Mouse (Mus musculus): Measurements from ENCODE around the gene Radil. TPM values are rescaled to one million over a fixed set of nuclear protein-coding genes. Genes with fewer than 3 reads are reported as not detected.

Gene Radil
- polyA plus RNA-seq, 1 experiment, result 2.2 TPM

- Histone ChIP-seq H3K4me1 (ENCODE audit: control insufficient read depth, insufficient read depth, low read length) (peaks cover 5% of the 10 kb centered on the region; the same call in 1 of the 2 replicates), H3K27ac (ENCODE audit: control insufficient read depth, insufficient read depth, low read depth, low read length, poor library complexity) (peak overlapping the region; percentile 36; the same call in 1 of the 2 replicates), H3K4me3 (replicated peaks; ENCODE audit: control insufficient read depth, low read depth, low read length) (no peak overlapping the region)
- 63% methylated on average over 17 of the region's 17 CpGs for WGBS
- TF ChIP-seq POLR2A (IDR thresholded peaks at IDR 0.05; ENCODE audit: borderline replicate concordance, control insufficient read depth, low read depth, low read length) (no peak), CTCF (IDR thresholded peaks at IDR 0.05; ENCODE audit: control insufficient read depth, insufficient read depth, low read length) (no peak)
Observed at GRCm38 (mm10) chr5:142458791-142459557, 91.9 kb downstream of the Radil start.

GRCm38 (mm10) chr5:142457345-142457744 lies 93.6 kb downstream of the Radil start:
- Histone ChIP-seq H3K4me1 (ENCODE audit: control insufficient read depth, insufficient read depth, low read length) (peaks cover 5% of the 10 kb centered on the region; the same call in 1 of the 2 replicates), H3K4me3 (replicated peaks; ENCODE audit: control insufficient read depth, low read depth, low read length) (no peak overlapping the region), H3K27ac (ENCODE audit: control insufficient read depth, insufficient read depth, low read depth, low read length, poor library complexity) (no peak overlapping the region)
- TF ChIP-seq POLR2A (IDR thresholded peaks at IDR 0.05; ENCODE audit: borderline replicate concordance, control insufficient read depth, low read depth, low read length) (no peak), CTCF (IDR thresholded peaks at IDR 0.05; ENCODE audit: control insufficient read depth, insufficient read depth, low read length) (no peak)
- 49% methylated on average over 10 of the region's 10 CpGs for WGBS

GRCm38 (mm10) chr5:142456318-142456717 lies 94.6 kb downstream of the Radil start:
- no peak overlapping the region for H3K4me3 ChIP-seq (replicated peaks; ENCODE audit: control insufficient read depth, low read depth, low read length)
- no peak for TF ChIP-seq POLR2A (IDR thresholded peaks at IDR 0.05; ENCODE audit: borderline replicate concordance, control insufficient read depth, low read depth, low read length)
- no peak for TF ChIP-seq CTCF (IDR thresholded peaks at IDR 0.05; ENCODE audit: control insufficient read depth, insufficient read depth, low read length)
- 79% methylated on average over 15 of the region's 15 CpGs for WGBS
- peaks cover 5% of the 10 kb centered on the region; the same call in 1 of the 2 replicates for H3K4me1 ChIP-seq (ENCODE audit: control insufficient read depth, insufficient read depth, low read length)
- no peak overlapping the region for H3K27ac ChIP-seq (ENCODE audit: control insufficient read depth, insufficient read depth, low read depth, low read length, poor library complexity)

GRCm38 (mm10) chr5:142453742-142454141 lies 97.2 kb downstream of the Radil start:
- WGBS, result 89% methylated on average over 13 of the region's 13 CpGs
- Histone ChIP-seq H3K4me1 (ENCODE audit: control insufficient read depth, insufficient read depth, low read length) (peaks cover 3% of the 10 kb centered on the region; the same call in 1 of the 2 replicates), H3K4me3 (replicated peaks; ENCODE audit: control insufficient read depth, low read depth, low read length) (no peak overlapping the region), H3K27ac (ENCODE audit: control insufficient read depth, insufficient read depth, low read depth, low read length, poor library complexity) (no peak overlapping the region)
- TF ChIP-seq POLR2A (IDR thresholded peaks at IDR 0.05; ENCODE audit: borderline replicate concordance, control insufficient read depth, low read depth, low read length), result no peak
- no peak for TF ChIP-seq CTCF (IDR thresholded peaks at IDR 0.05; ENCODE audit: control insufficient read depth, insufficient read depth, low read length)

- WGBS, result 22% methylated on average over 1 of the region's 1 CpGs
- no peak for TF ChIP-seq POLR2A (IDR thresholded peaks at IDR 0.05; ENCODE audit: borderline replicate concordance, control insufficient read depth, low read depth, low read length)
- TF ChIP-seq CTCF (IDR thresholded peaks at IDR 0.05; ENCODE audit: control insufficient read depth, insufficient read depth, low read length), result no peak
- H3K27ac ChIP-seq (ENCODE audit: control insufficient read depth, insufficient read depth, low read depth, low read length, poor library complexity), result no peak overlapping the region
- H3K4me1 ChIP-seq (ENCODE audit: control insufficient read depth, insufficient read depth, low read length), result no peaks in the 10 kb centered on the region; the same call in none of the 2 replicates
- no peak overlapping the region for H3K4me3 ChIP-seq (replicated peaks; ENCODE audit: control insufficient read depth, low read depth, low read length)
Observed at GRCm38 (mm10) chr5:142451759-142452158, 99.1 kb downstream of the Radil start.

GRCm38 (mm10) chr5:142450846-142451245 lies 100.1 kb downstream of the Radil start:
- WGBS, result 91% methylated on average over 9 of the region's 9 CpGs
- no peak for TF ChIP-seq CTCF (IDR thresholded peaks at IDR 0.05; ENCODE audit: control insufficient read depth, insufficient read depth, low read length)
- Histone ChIP-seq H3K4me3 (replicated peaks; ENCODE audit: control insufficient read depth, low read depth, low read length) (no peak overlapping the region), H3K4me1 (ENCODE audit: control insufficient read depth, insufficient read depth, low read length) (peaks cover 2% of the 10 kb centered on the region), H3K27ac (ENCODE audit: control insufficient read depth, insufficient read depth, low read depth, low read length, poor library complexity) (no peak overlapping the region)

- WGBS, result 85% methylated on average over 12 of the region's 12 CpGs
- H3K4me1 ChIP-seq (ENCODE audit: control insufficient read depth, insufficient read depth, low read length), result peaks cover 11% of the 10 kb centered on the region
- H3K27ac ChIP-seq (ENCODE audit: control insufficient read depth, insufficient read depth, low read depth, low read length, poor library complexity), result no peak overlapping the region
- TF ChIP-seq POLR2A (IDR thresholded peaks at IDR 0.05; ENCODE audit: borderline replicate concordance, control insufficient read depth, low read depth, low read length) (no peak), CTCF (IDR thresholded peaks at IDR 0.05; ENCODE audit: control insufficient read depth, insufficient read depth, low read length) (no peak)
- no peak overlapping the region for H3K4me3 ChIP-seq (replicated peaks; ENCODE audit: control insufficient read depth, low read depth, low read length)
Observed at GRCm38 (mm10) chr5:142448623-142449022, 102.3 kb downstream of the Radil start.

GRCm38 (mm10) chr5:142448076-142448475 lies 102.8 kb downstream of the Radil start:
- TF ChIP-seq POLR2A (IDR thresholded peaks at IDR 0.05; ENCODE audit: borderline replicate concordance, control insufficient read depth, low read depth, low read length) (no peak), CTCF (IDR thresholded peaks at IDR 0.05; ENCODE audit: control insufficient read depth, insufficient read depth, low read length) (peak; percentile 94)
- 2% methylated on average over 9 of the region's 9 CpGs for WGBS
- Histone ChIP-seq H3K27ac (ENCODE audit: control insufficient read depth, insufficient read depth, low read depth, low read length, poor library complexity) (peak overlapping the region; percentile 7; the same call in 1 of the 2 replicates), H3K4me1 (ENCODE audit: control insufficient read depth, insufficient read depth, low read length) (peaks cover 11% of the 10 kb centered on the region), H3K4me3 (replicated peaks; ENCODE audit: control insufficient read depth, low read depth, low read length) (no peak overlapping the region)
